Mouse (Mus musculus): ENCODE results near the gene Vmp1.

- TF ChIP-seq CTCF (IDR thresholded peaks at IDR 0.05; ENCODE audit: insufficient read depth, low read depth, low read length) (no peak), POLR2A (IDR thresholded peaks at IDR 0.05; ENCODE audit: insufficient read depth, low read depth, low read length) (no peak)
Measured at GRCm38 (mm10) chr11:86585598-86585984, 98.0 kb downstream of the Vmp1 start.
